Mouse (Mus musculus) cortical plate, adult 2 months (tissue): ENCODE results near the gene Fkbp5.

ENCODE experiments used
- CTCF ChIP-seq: fragments of 200-500 bp; IDR thresholded peaks from 2 replicates; pipeline ENCODE4 v1.5.1; 2011; ENCODE audit warnings: mild to moderate bottlenecking, control low read depth, low read length; ENCODE audit not compliant: insufficient read depth; ENCODE audit errors: extremely low read depth
- POLR2A ChIP-seq: fragments of 200-500 bp; IDR thresholded peaks from 2 replicates; pipeline ENCODE4 v1.6.1; 2011; ENCODE audit warnings: mild to moderate bottlenecking, low read length, control low read depth; ENCODE audit not compliant: insufficient read depth; ENCODE audit errors: extremely low read depth

DNA sequence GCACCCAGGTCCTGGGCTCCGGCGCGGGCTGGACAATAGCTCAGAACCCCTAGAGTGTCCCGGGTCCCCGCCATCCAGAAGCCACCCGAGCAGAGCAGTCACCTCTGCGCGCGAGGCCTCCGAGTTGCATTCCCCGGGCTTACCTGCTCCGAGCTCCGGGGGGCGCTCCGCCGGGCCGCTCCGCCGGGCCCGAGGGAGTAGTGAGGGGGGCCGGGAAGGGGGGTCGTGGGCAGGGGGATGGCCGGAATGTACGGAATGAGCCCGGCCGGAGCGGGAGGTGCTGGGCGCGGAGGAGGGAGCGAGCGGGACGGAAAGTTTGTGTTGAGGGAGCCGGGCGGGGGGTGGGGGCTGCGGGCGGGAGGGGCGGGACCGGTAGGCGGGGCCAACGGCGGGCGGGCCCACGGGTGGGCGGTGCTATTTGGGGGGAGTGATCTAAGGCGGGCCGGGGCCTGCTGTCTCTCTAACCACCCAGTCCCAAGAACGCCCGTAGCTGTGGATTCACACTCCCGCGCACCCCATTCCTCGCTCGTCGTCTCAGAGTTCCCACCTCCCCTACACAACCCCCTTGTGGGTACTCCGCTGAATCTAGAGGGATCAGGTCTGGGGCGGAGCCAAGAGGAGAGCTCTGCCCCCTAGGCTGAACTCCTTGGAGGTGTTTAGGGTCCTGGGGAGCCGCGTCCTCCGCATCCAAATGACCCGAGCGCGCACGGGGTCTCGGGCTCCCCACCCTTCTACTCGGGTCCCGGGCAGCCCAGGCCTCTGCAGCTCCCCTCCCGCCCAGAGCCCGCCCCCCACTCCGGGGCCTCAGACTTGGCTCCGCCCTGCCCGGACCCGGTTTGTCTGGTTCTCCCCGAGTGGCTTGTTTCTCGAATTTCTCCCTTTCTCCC, 166.6 kb downstream of the Fkbp5 start, which contains the start of gene Tead3:
- TF ChIP-seq POLR2A = peak; percentile 22; the same call in 1 of the 2 replicates
- TF ChIP-seq CTCF = no peak
